Mouse (Mus musculus) frontal cortex, postnatal 10 days (tissue): Measurements from ENCODE around the gene Syk.

ENCODE experiments used
- DNase-seq, 2 experiments: peaks; one replicate each; pipeline ENCODE4 v3.0.0; 2022; ENCODE audit warnings: low spot score in 2 of 2, mixed read lengths in 1 of 2

The Syk gene

DNA sequence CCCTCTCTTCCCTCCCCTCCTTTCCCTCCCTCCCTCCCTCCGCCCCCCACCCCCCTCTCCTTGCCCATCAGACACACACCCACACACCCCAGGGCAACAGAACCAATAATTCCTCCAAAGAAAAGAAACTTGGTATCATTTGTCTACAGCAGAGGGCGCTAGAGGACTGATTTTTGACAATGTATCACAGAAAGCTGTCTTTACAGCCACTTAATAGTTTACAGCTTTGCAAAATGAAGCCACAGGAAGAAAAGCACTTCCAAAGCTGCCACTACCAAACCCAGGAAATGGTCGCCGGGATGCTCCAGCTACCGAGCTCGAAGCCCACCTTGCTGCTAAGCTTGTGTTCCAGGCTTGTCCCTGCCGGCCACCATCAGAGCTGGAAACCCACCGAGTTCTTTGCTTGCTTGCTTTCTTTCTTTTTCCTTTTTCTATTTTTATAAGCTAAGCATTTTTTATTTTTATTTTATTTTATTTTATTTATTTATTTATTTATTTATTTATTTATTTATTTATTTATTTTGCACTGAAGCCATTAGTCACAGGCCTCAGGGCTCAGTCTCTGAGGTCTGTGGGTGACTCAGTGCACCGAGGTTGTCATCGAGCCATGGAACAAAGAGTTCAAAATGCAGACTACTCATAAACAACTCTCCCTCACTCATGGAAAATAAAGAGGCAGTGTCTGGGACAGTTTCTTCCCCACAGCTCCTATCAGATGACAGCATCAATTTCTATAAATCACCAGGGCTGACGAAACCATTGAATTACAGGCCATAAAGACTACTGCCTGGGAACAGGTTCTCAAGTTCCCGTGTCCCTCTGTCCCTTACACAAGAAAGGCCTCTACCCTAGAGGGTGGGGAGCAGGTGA lies 68.6 kb downstream of the Syk start:
- DNase-seq: peak in 1 of 2 experiments; percentile 29

- DNase-seq: no peak
Measured at GRCm38 (mm10) chr13:52652253-52652628, 69.3 kb downstream of the Syk start.

- DNase-seq: no peak
Measured at GRCm38 (mm10) chr13:52654081-52654829, 71.3 kb downstream of the Syk start.

DNA sequence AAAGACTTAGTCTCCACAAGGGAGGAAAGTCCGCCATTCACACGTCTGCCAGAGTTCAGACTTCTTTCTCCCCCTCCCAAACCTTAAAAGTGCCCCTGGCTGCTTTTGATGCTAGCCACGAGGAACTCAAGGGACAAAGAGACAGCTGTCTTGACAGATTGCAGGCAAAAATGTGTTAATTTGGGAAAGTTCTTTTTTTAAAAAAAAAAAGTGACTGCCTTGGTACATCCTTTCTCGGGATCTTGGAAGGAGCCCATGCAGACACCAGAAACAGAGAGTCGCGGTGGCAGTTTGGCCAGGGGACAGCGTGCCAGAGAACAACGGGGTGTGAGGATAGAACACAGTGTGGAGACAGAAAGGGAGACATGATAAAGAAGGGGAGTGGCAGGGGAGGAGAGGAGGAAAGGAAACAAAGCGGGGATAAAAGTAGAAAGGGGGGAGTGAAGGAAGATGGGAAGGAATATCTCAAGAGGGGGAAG lies 71.9 kb downstream of the Syk start:
- DNase-seq: no peak

- DNase-seq: no peak
Measured at GRCm38 (mm10) chr13:52657966-52658365, 75.0 kb downstream of the Syk start.

GRCm38 (mm10) chr13:52658477-52658876 lies 75.5 kb downstream of the Syk start:
- peak; percentile 36 to 59 for DNase-seq

DNA sequence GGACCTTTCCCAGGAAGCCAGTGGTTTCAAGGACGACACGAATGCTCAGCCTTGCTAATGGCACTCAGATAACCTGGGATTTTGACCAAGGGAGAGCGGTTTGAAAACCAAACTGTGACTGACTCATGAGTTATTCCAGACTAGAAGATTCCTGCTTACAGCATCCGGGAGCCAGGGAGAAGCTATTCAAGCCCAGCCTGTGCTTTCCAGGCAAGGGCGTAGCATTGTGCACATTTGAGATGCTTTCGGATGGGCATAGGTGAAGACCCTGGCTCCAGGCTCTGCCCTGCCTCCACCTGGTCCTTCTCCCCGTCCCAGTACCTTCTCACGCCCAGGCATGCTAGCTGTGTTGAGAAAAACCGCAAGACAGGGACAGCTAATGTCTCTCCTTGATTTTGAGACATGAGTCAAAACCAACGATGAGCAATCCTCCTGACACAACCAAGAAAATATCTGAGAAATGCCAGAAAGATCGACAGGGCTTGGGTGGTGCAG lies 76.2 kb downstream of the Syk start:
- no peak for DNase-seq

GRCm38 (mm10) chr13:52669889-52670288 lies 86.9 kb downstream of the Syk start:
- no peak for DNase-seq

GRCm38 (mm10) chr13:52673272-52673671 lies 90.3 kb downstream of the Syk start:
- no peak for DNase-seq

DNA sequence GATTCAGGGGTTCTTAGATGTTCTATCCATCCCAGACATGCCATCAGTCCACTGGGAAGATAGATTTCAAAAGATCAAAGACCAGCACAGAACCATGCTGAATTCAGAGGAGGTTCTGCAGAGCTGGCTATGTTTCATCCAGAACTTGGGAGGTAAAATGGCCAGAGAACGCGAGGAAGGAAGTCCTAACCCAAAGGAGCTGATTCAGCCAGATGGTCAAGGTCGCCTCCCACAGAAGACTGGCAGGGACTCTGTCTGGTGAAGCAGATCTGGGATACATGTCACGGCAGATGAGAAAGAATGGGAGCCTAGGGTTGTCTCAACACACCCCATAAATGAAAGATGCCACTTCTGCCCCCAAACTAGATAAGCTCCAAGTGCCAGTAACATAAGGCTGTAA lies 90.9 kb downstream of the Syk start:
- DNase-seq: no peak

DNA sequence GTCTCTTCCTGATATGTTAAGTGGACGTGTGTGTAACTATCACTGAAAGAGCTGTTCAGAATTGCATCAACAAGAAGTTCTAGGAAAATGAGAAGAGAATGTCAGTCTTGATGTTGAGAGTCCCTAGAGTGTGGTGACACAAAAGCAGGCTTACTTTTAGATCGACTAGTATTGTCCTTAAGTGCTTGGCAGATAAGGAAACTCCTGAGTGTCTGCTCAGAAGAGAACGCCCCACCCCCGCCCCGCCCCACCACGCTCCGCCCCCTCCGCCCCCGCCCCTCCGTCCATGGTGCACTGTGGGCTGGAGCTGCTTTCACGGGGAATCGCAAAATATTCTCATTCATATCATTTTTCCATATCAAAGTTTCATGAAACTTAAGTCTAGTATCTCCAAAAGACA lies 91.9 kb downstream of the Syk start:
- DNase-seq: no peak

GRCm38 (mm10) chr13:52675526-52676294 lies 92.7 kb downstream of the Syk start:
- DNase-seq: no peak

- DNase-seq: no peak
Measured at GRCm38 (mm10) chr13:52676671-52677445, 93.9 kb downstream of the Syk start.

DNA sequence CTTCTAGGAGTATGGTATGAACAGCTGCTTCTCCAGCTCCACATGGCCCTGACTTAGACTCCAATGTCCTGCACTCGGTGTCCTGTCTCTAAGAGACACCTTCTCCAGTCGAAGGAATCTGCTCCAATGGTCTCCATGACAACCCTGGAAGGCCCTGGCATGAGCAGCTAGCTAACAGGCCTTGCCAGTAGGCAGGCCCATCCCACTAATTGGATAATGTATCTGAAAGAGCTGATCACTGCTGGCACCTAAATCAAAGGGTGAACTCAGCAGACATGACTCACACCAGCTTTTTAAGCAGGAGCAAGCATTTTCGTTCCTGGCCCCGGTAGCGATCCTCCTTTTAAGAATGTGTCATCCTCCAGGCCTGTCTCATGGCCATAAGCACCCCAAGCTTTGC lies 96.9 kb downstream of the Syk start:
- DNase-seq: peak; percentile 58 to 75

GRCm38 (mm10) chr13:52682107-52682506 lies 99.1 kb downstream of the Syk start:
- no peak for DNase-seq

GRCm38 (mm10) chr13:52690425-52690824 lies 107.5 kb downstream of the Syk start:
- DNase-seq: no peak

- DNase-seq: no peak
Measured at GRCm38 (mm10) chr13:52692311-52692710, 109.3 kb downstream of the Syk start.

DNA sequence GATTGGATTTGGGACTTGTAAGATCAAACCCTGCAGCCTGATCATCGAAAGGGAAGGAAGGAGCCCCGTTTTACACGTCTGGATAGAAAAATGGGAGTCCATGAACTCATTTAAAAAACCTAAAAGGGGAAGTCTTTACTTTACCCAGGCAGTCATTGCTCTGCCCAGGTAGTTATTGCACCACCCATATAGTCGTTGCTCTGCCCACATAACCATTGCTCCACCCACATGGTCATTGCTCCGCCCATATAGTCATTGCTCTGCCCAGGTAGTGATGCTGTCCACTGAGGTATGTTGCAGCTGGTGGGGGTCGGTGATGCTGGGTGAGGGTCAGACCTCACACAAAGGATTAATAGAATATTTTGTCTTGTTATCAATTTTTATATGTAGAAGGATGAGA lies 111.9 kb downstream of the Syk start:
- DNase-seq: no peak
